Mouse (Mus musculus) liver, adult 2 months (tissue): ENCODE measurements at regions not wholly inside any gene's neighbourhood (a gene's known extent, or its start where the extent isn't known, plus 50 kb on each side); places are given as distances from the start of the nearest gene placed in this dataset.

Source experiments
- DNase-seq: peaks from one replicate; pipeline ENCODE4 v3.0.0-alpha.2; 2011; ENCODE audit warnings: low read depth, low spot score; ENCODE audit errors: extremely low read depth
- H3K27ac ChIP-seq: fragments of 200-500 bp; replicated peaks from 2 replicates; pipeline ENCODE4 v1.5.1; 2012; ENCODE audit warnings: low read depth, mild to moderate bottlenecking, control low read depth, inconsistent platforms, low read length; ENCODE audit not compliant: insufficient read depth
- H3K27me3 ChIP-seq: fragments of 200-500 bp; 2 replicates; pipeline ENCODE4 v1.6.1; 2012; ENCODE audit warnings: mild to moderate bottlenecking, moderate library complexity, low read length, inconsistent platforms; ENCODE audit not compliant: control insufficient read depth, insufficient read depth
- H3K36me3 ChIP-seq: fragments of 200-500 bp; 2 replicates; pipeline ENCODE4 v1.6.1; 2012; ENCODE audit warnings: low read length, inconsistent platforms; ENCODE audit not compliant: control insufficient read depth, insufficient read depth
- H3K4me1 ChIP-seq: fragments of 200-500 bp; 2 replicates; pipeline ENCODE4 v1.6.1; 2011; ENCODE audit warnings: low read length; ENCODE audit not compliant: control insufficient read depth, insufficient read depth
- H3K4me3 ChIP-seq: fragments of 200-500 bp; 2 replicates; pipeline ENCODE4 v1.5.1; 2011; ENCODE audit warnings: low read depth, mild to moderate bottlenecking, control low read depth, low read length, moderate library complexity; ENCODE audit not compliant: insufficient read depth
- H3K79me2 ChIP-seq: fragments of 200-500 bp; 2 replicates; pipeline ENCODE4 v1.6.1; 2012; ENCODE audit warnings: inconsistent platforms, mild to moderate bottlenecking, low read length, moderate library complexity; ENCODE audit not compliant: control insufficient read depth, insufficient read depth
- H3K9ac ChIP-seq: fragments of 200-500 bp; 2 replicates; pipeline ENCODE4 v1.6.1; 2012; ENCODE audit warnings: low read depth, mild to moderate bottlenecking, control low read depth, inconsistent platforms, low read length
- CTCF ChIP-seq: fragments of 200-500 bp; IDR thresholded peaks from 2 replicates; pipeline ENCODE4 v1.5.1; 2011; ENCODE audit warnings: low read depth, low read length, control low read depth
- POLR2A ChIP-seq: fragments of 200-500 bp; IDR thresholded peaks from 2 replicates; pipeline ENCODE4 v1.6.1; 2011; ENCODE audit warnings: low read length, control low read depth; ENCODE audit not compliant: insufficient read depth; ENCODE audit errors: extremely low read depth
- WGBS: fragments of 180-500 bp; shearing (Covaris S2); methylation state at CpG from one replicate; pipeline ENCODE4 v1.1.7; 2018; 5-methylcytosine and 5-hydroxymethylcytosine counted together

DNA sequence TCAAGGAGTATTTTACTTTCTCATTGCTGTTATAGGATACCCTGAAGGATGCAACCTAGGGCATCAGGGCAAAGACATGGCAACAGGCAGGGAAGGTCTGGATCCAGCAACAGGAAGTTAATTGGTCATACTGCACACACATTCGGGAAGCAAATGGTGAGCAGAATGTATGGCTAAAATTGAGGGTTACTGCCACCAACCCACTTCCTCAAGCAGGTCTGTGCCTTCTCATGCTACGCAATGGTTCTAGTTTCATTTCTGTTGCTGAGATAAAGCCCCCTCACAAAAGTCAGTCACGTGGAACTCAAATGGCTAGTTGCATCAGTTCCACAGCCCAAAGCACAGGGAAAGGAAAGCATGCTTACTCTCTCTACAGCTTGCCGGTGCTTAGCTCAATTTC is 260.5 kb upstream of the Mad2l1 start:
- no peak for DNase-seq
- no peak overlapping the region for H3K27ac ChIP-seq
- no peak overlapping the region for H3K4me3 ChIP-seq
- 82% methylated on average over 4 of the region's 4 CpGs for WGBS
- no peaks in the 10 kb centered on the region for H3K4me1 ChIP-seq
- TF ChIP-seq CTCF (no peak), POLR2A (no peak)
- H3K9ac ChIP-seq = no peak overlapping the region
- no peaks in the 10 kb centered on the region for H3K36me3 ChIP-seq
- no peaks in the 10 kb centered on the region for H3K27me3 ChIP-seq
- no peaks in the 10 kb centered on the region for H3K79me2 ChIP-seq

DNA sequence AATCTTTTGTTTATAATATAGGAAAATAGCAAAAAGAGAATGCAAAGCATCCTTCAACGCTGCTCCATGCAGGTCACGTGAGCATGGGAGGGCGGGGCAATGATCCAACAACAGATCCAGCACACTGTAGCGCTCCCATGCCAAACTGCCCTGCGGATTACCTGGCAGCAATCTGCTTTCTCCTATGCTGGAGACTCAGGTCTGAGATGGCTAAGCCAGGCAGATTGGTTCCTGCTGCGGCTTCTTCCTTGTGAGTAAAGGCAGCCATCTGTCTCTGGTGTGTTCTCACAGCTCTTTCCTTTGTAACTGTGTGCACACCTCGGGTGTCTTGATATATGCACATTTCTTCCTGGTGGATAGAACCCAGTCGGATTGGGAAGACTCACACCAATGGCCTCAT is 254.5 kb upstream of the Mad2l1 start:
- Histone ChIP-seq H3K9ac (no peak overlapping the region), H3K4me1 (no peaks in the 10 kb centered on the region), H3K79me2 (no peaks in the 10 kb centered on the region), H3K27ac (no peak overlapping the region), H3K36me3 (no peaks in the 10 kb centered on the region), H3K27me3 (no peaks in the 10 kb centered on the region), H3K4me3 (no peak overlapping the region)
- WGBS = 82% methylated on average over 8 of the region's 8 CpGs
- no peak for DNase-seq
- TF ChIP-seq POLR2A (no peak), CTCF (no peak)

DNA sequence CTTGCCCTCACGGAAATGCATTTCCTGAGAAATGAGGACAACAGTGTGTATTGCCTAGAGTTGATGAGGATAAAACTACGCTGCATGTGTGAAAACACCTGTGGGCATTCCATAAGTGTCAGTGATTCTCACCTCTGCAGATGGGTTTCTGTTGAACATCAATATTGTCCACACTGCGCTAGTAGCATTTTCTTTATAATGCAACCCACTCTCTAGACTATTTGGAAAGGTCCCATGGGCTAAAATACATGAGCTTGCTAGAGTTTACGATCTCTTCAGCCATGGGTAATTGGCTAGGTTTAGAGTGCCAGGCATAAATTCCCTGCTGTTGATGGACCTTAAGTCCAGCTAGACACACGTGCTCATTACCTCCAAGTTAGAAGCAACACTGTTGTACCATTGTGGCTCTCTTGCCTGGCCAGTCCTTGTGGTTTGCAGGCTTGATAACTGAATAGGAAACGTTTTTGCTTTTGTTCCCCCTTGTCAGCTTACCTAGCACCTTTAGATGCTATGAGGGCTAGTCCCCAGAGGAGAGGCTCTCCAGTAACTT is 252.5 kb upstream of the Mad2l1 start:
- WGBS = 81% methylated on average over 6 of the region's 6 CpGs
- Histone ChIP-seq H3K9ac (no peak overlapping the region), H3K4me1 (no peaks in the 10 kb centered on the region), H3K79me2 (no peaks in the 10 kb centered on the region), H3K27me3 (no peaks in the 10 kb centered on the region), H3K27ac (no peak overlapping the region), H3K36me3 (no peaks in the 10 kb centered on the region), H3K4me3 (no peak overlapping the region)
- no peak for TF ChIP-seq CTCF
- TF ChIP-seq POLR2A = no peak
- DNase-seq = no peak

DNA sequence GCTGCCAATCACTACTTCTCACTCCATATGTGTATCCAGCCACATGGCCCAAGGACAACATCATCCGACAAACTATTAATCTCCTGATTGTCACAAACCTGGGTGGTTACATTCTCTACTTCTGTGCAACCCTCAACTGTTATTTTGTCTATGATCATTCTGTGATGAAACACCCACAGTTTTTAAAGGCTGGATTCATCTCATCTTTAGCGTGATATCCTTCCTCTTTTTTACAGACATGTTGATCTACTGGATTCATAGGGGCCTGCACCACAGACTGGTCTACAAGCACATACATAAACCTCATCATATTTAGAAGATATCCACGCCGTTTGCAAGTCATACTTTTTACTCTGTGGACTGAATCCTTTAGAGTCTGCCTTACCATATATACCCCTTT is 251.7 kb upstream of the Mad2l1 start:
- Histone ChIP-seq H3K27me3 (no peaks in the 10 kb centered on the region), H3K9ac (no peak overlapping the region), H3K79me2 (no peaks in the 10 kb centered on the region), H3K4me1 (no peaks in the 10 kb centered on the region), H3K27ac (no peak overlapping the region), H3K4me3 (no peak overlapping the region), H3K36me3 (no peaks in the 10 kb centered on the region)
- DNase-seq = no peak
- no peak for TF ChIP-seq CTCF
- TF ChIP-seq POLR2A = no peak
- WGBS = 84% methylated on average over 4 of the region's 4 CpGs

DNA sequence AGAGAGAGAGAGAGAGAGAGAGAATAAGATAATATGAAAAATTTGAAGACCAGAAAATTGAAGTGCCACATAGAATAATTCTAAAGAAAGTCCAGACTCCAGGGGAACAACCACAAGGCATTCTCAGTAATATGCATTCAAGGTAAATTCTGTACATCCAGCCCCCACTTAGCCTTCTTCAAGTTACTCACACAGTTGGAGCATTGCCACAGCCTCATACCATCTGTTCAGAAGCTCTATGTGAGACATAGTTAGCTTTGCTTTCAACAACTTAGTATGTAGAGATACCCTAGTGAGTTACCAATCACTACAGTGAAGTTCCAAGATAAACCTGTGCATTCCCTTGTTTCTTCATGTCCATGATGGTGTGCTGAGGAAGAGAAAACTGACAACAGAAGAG is 247.6 kb upstream of the Mad2l1 start:
- Histone ChIP-seq H3K4me1 (no peaks in the 10 kb centered on the region), H3K27ac (no peak overlapping the region), H3K4me3 (no peak overlapping the region), H3K27me3 (no peaks in the 10 kb centered on the region), H3K9ac (no peak overlapping the region), H3K79me2 (no peaks in the 10 kb centered on the region), H3K36me3 (no peaks in the 10 kb centered on the region)
- no peak for DNase-seq
- TF ChIP-seq CTCF (no peak), POLR2A (no peak)

DNA sequence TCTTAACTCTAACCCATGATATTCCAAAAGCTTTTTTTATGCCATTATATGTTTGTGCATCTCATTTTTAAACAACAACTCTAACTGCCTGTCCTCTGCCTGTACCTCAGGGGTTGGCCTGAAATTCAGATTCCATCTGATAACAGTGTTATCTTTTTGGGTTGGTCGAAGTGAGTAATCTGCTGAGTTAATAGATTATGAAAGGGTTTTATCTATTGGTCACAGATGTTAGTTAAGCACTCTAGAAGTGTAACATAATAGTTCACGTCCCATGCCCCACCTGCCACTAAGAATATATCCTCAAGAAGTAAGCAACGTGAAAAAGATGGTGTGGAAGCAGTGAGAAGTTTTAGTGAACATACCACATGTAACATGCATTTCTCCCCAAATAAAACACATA is 246.0 kb upstream of the Mad2l1 start:
- WGBS = 48% methylated on average over 3 of the region's 3 CpGs
- no peak overlapping the region for H3K9ac ChIP-seq
- no peaks in the 10 kb centered on the region for H3K79me2 ChIP-seq
- no peaks in the 10 kb centered on the region for H3K4me1 ChIP-seq
- no peaks in the 10 kb centered on the region for H3K36me3 ChIP-seq
- no peaks in the 10 kb centered on the region for H3K27me3 ChIP-seq
- no peak for DNase-seq
- TF ChIP-seq CTCF = no peak
- no peak for TF ChIP-seq POLR2A
- no peak overlapping the region for H3K4me3 ChIP-seq
- no peak overlapping the region for H3K27ac ChIP-seq

DNA sequence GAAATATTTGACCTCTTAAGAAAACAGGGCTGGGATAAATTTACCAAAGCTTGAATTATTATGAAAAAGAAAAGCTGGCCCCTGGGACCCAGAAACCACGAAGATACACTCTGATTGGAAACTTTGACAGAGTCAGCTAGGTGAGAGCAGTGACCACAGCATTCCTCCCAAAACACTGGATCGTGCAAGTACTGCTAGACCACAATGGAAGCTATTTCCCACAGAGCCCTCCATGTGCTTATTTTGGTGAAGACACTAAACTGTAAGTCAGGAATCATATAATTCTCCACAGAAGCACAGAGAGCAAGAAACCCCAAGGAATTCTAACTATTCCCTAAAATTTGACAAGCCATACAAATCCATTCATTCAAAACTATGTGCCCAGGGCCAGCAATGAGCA is 243.6 kb upstream of the Mad2l1 start:
- Histone ChIP-seq H3K4me3 (no peak overlapping the region), H3K36me3 (no peaks in the 10 kb centered on the region), H3K27me3 (no peaks in the 10 kb centered on the region), H3K79me2 (no peaks in the 10 kb centered on the region), H3K27ac (no peak overlapping the region), H3K9ac (no peak overlapping the region), H3K4me1 (no peaks in the 10 kb centered on the region)
- TF ChIP-seq POLR2A (no peak), CTCF (no peak)
- DNase-seq = no peak
- 74% methylated on average over 2 of the region's 2 CpGs for WGBS
